Mouse (Mus musculus) skeletal muscle tissue, adult 2 months (tissue): ENCODE measurements around the gene Pacs1.
"Not testable (repeated sequence)": the region's sequence is repeated elsewhere in the genome, so short reads cannot be mapped to it uniquely, and the experiment has no call there.

Source experiments
- DNase-seq: peaks from one replicate; pipeline ENCODE4 v3.0.0-alpha.2; 2012; ENCODE audit warnings: low read depth, low spot score

Gene Pacs1

GRCm38 (mm10) chr19:5268017-5268416 lies 4.9 kb downstream of the Pacs1 start:
- DNase-seq, result no peak

- DNase-seq, result no peak
These were observed 5.9 kb downstream of the Pacs1 start for GRCm38 (mm10) chr19:5267015-5267414.

- DNase-seq, result no peak
These were observed 15.8 kb downstream of the Pacs1 start for GRCm38 (mm10) chr19:5257140-5257539.

GRCm38 (mm10) chr19:5236981-5237380 lies 35.9 kb downstream of the Pacs1 start:
- not testable (repeated sequence) for DNase-seq

GRCm38 (mm10) chr19:5232696-5233095 lies 40.2 kb downstream of the Pacs1 start:
- no peak for DNase-seq

GRCm38 (mm10) chr19:5230110-5230509 lies 42.8 kb downstream of the Pacs1 start:
- no peak for DNase-seq

- no peak for DNase-seq
These were observed 48.3 kb downstream of the Pacs1 start for GRCm38 (mm10) chr19:5224624-5225023.

- no peak for DNase-seq
These were observed 48.8 kb downstream of the Pacs1 start for GRCm38 (mm10) chr19:5224077-5224476.

- DNase-seq, result no peak
These were observed 51.0 kb downstream of the Pacs1 start for GRCm38 (mm10) chr19:5221926-5222325.

GRCm38 (mm10) chr19:5221219-5221723 lies 51.6 kb downstream of the Pacs1 start:
- not testable (repeated sequence) for DNase-seq

GRCm38 (mm10) chr19:5220389-5220788 lies 52.5 kb downstream of the Pacs1 start:
- no peak for DNase-seq

GRCm38 (mm10) chr19:5201691-5202090 lies 71.2 kb downstream of the Pacs1 start:
- no peak for DNase-seq

GRCm38 (mm10) chr19:5200617-5201016 lies 72.3 kb downstream of the Pacs1 start:
- not testable (repeated sequence) for DNase-seq

- DNase-seq, result no peak
These were observed 74.4 kb downstream of the Pacs1 start for GRCm38 (mm10) chr19:5198553-5198952.

GRCm38 (mm10) chr19:5195417-5196035 lies 77.4 kb downstream of the Pacs1 start:
- DNase-seq, result peak; percentile 28

GRCm38 (mm10) chr19:5192397-5192796 lies 80.5 kb downstream of the Pacs1 start:
- no peak for DNase-seq

GRCm38 (mm10) chr19:5187439-5187838 lies 85.5 kb downstream of the Pacs1 start:
- DNase-seq, result no peak

GRCm38 (mm10) chr19:5181926-5182325 lies 91.0 kb downstream of the Pacs1 start:
- DNase-seq, result no peak

GRCm38 (mm10) chr19:5178631-5179030 lies 94.3 kb downstream of the Pacs1 start:
- DNase-seq, result no peak

- DNase-seq, result no peak
These were observed 102.5 kb downstream of the Pacs1 start for GRCm38 (mm10) chr19:5170430-5170829.

GRCm38 (mm10) chr19:5167477-5167876 lies 105.4 kb downstream of the Pacs1 start:
- no peak for DNase-seq

- no peak for DNase-seq
These were observed 108.5 kb downstream of the Pacs1 start for GRCm38 (mm10) chr19:5164380-5164779.

GRCm38 (mm10) chr19:5161913-5162312 lies 111.0 kb downstream of the Pacs1 start:
- DNase-seq, result no peak

- no peak for DNase-seq
These were observed 120.7 kb downstream of the Pacs1 start for GRCm38 (mm10) chr19:5152261-5152660.
